Mouse (Mus musculus) ES-Bruce4 (cell line): ENCODE results near the gene Csmd2. TPM values are rescaled to one million over a fixed set of nuclear protein-coding genes. Genes with fewer than 3 reads are reported as not detected.

Source experiments
- H3K27ac ChIP-seq: 2 replicates; pipeline ENCODE4 v1.5.1; 2012; ENCODE audit warnings: low read length, inconsistent platforms; ENCODE audit not compliant: insufficient read depth
- H3K27me3 ChIP-seq: 2 replicates; pipeline ENCODE4 v1.6.1; 2012; ENCODE audit warnings: mild to moderate bottlenecking, low read length, inconsistent platforms; ENCODE audit not compliant: control insufficient read depth, poor library complexity, insufficient read depth, severe bottlenecking
- H3K36me3 ChIP-seq: 2 replicates; pipeline ENCODE4 v1.6.1; 2012; ENCODE audit warnings: inconsistent platforms, mild to moderate bottlenecking, low read length, moderate library complexity; ENCODE audit not compliant: control insufficient read depth, poor library complexity, insufficient read depth, severe bottlenecking
- H3K4me1 ChIP-seq: one replicate; pipeline ENCODE4 v1.8.1; 2011; ENCODE audit warnings: low read length; ENCODE audit not compliant: control insufficient read depth, insufficient read depth
- H3K4me3 ChIP-seq: 2 replicates; pipeline ENCODE4 v1.5.1; 2011; ENCODE audit warnings: low read depth, mild to moderate bottlenecking, low read length
- H3K9ac ChIP-seq: 2 replicates; pipeline ENCODE4 v1.6.1; 2012; ENCODE audit warnings: low read depth, mild to moderate bottlenecking, inconsistent platforms; ENCODE audit not compliant: poor library complexity, severe bottlenecking
- H3K9me3 ChIP-seq: replicated peaks from 2 replicates; pipeline ENCODE4 v1.6.1; 2012; ENCODE audit warnings: mild to moderate bottlenecking, low read length, inconsistent platforms; ENCODE audit not compliant: control insufficient read depth, poor library complexity, insufficient read depth, severe bottlenecking
- CTCF ChIP-seq: IDR thresholded peaks from one replicate; pipeline ENCODE4 v1.8.1; 2011; ENCODE audit warnings: low read depth, low read length
- EP300 ChIP-seq: IDR thresholded peaks from 2 replicates; pipeline ENCODE4 v1.6.1; 2011; ENCODE audit warnings: low read depth, low read length; ENCODE audit not compliant: insufficient read depth
- POLR2A ChIP-seq: IDR thresholded peaks from one replicate; pipeline ENCODE4 v1.8.1; 2011; ENCODE audit warnings: low read length; ENCODE audit not compliant: insufficient read depth
- polyA plus RNA-seq: library from polyadenylated mRNA; stranded (reverse); fragments of >200 nt; gene quantifications from 2 replicates; pipeline ENCODE4 v1.2.4, GENCODE M21; 2011; ENCODE audit warnings: low read depth; ENCODE audit not compliant: missing spikeins, insufficient read depth, insufficient read length

Csmd2 gene
- polyA plus RNA-seq, 1 experiment = 4.0 TPM

DNA sequence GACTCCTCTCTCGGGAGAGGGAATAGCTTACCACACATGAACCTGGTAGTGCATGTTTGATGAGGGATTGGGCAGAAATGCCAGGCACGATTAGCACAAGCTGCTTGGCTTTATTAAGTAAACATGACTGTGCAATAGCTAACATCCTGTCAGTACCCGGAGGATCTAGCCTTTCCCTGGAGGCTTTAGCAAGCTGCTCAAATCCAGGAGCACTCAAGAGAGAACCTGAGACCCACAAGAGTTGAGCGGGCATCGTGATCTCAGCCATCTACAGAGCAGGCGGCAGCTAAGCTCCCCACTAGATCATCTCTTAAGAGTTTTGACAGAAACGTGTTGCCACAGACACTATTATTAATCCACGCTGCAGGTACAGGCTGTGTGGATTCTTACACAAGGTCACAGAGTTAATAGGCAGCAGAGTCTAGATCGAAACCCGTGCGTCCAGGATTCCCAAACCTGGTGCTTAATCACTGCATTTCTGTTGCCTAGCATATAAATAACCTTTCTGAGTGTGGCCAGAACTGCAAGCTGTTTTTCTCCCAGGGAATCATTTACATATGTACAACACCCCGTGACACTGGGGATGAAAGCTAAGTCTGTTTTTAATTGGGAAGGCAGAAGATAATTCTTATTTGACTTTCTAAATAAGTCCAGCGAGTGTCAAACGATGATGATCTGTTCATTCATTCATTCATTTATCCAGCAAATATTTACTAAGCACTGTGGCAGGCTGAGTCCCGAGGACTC lies 458.0 kb downstream of the Csmd2 start:
- Histone ChIP-seq H3K4me1 (no peaks in the 10 kb centered on the region), H3K4me3 (no peak overlapping the region), H3K36me3 (no peaks in the 10 kb centered on the region), H3K27ac (no peak overlapping the region), H3K9ac (no peak overlapping the region), H3K9me3 (no peaks in the 10 kb centered on the region), H3K27me3 (no peaks in the 10 kb centered on the region)
- TF ChIP-seq CTCF = no peak
- no peak for TF ChIP-seq POLR2A
- TF ChIP-seq EP300 = no peak

DNA sequence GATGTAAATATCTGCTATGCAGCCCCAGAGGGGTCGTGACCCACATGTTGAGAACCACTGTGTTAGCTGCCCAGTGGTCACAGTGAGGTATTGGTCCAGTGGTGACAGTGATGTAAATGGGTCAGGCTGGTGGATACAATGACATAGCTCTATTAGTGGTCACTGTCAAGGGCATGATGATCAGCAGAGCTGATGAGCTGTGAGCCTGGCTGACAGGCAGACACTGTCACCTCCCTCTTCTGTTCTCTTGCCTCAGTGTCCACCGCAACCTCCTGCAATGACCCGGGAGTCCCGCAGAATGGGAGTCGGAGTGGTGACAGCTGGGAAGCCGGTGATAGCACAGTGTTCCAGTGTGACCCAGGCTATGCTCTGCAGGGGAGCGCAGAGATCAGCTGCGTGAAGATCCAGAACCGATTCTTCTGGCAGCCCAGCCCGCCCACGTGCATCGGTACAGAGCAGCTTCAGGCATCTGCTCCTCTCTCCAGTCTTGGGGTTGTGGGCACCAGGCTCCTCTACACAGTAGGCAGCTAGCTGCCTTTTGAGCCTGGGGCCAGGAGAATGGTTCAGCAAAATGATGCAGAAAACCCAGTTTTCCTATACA lies 461.3 kb downstream of the Csmd2 start:
- Histone ChIP-seq H3K9ac (no peak overlapping the region), H3K36me3 (no peaks in the 10 kb centered on the region), H3K27ac (no peak overlapping the region), H3K27me3 (no peaks in the 10 kb centered on the region), H3K9me3 (no peaks in the 10 kb centered on the region), H3K4me3 (no peak overlapping the region), H3K4me1 (no peaks in the 10 kb centered on the region)
- TF ChIP-seq CTCF (no peak), POLR2A (no peak), EP300 (no peak)

DNA sequence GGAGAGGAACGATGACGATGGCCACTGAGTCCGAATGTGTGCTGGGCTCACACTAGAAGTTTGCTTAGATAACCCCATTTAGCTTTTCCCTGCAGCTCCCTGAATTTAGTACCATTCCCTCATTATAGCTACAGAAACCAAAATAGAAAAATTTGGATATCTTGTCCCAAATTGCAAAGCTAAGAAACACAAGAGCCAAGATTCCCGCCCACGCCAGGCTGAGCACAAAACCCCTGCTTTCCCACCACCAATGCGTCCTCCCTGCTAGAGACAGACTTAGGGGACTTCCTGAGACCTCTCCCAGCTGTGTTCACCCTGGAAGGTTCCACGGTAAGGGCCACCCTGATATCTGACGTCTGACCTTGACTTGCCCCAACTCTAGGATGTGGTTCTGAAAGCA lies 462.5 kb downstream of the Csmd2 start:
- Histone ChIP-seq H3K4me3 (no peak overlapping the region), H3K27me3 (no peaks in the 10 kb centered on the region), H3K36me3 (no peaks in the 10 kb centered on the region), H3K27ac (no peak overlapping the region), H3K4me1 (no peaks in the 10 kb centered on the region), H3K9me3 (no peaks in the 10 kb centered on the region), H3K9ac (no peak overlapping the region)
- TF ChIP-seq EP300 (no peak), POLR2A (no peak), CTCF (no peak)

DNA sequence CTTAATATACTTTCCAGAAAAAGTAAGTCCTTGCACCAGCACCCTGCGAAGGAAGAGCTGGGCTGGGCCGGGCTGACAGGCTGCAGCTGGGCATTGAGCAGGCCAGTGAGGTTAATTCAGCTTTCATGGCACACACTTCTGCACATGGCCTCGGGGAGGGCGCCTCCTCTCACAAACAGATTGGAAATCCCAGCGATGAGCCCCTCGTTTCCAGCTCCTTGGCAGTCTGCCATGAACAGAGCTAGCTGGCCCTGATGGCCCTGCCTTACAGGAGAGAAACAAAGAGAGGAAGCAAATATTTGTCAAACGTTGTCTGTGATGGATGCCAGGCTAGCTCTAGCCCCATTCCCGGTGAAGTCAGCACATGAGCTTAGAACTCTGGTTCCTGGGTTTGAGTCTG lies 463.3 kb downstream of the Csmd2 start:
- Histone ChIP-seq H3K27me3 (no peaks in the 10 kb centered on the region), H3K36me3 (no peaks in the 10 kb centered on the region), H3K4me3 (no peak overlapping the region), H3K9me3 (no peaks in the 10 kb centered on the region), H3K4me1 (no peaks in the 10 kb centered on the region), H3K27ac (no peak overlapping the region), H3K9ac (no peak overlapping the region)
- TF ChIP-seq EP300 (no peak), CTCF (no peak), POLR2A (no peak)

DNA sequence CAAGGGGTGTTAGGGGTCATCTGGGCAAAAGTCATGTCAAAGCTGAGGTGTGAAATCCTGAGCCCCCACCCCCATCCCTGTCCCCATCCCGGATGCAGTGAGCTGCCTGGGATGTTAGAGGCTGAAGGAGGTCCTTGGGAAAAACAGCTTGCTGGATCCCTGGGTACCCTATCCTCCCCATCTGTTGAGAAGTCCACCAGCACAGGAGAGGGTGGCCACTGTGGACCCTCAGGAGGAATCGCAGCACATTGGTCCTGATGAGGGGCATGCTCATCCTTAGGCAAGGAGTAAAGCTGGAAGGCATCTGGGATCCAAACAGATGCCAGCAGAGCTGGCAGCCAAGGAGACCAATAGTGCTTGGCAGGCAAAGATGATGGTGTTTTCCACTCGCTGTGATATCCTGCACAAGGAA lies 463.7 kb downstream of the Csmd2 start:
- no peaks in the 10 kb centered on the region for H3K36me3 ChIP-seq
- H3K9me3 ChIP-seq = no peaks in the 10 kb centered on the region
- no peak for TF ChIP-seq POLR2A
- no peak for TF ChIP-seq EP300
- no peak for TF ChIP-seq CTCF
- no peaks in the 10 kb centered on the region for H3K27me3 ChIP-seq
- no peaks in the 10 kb centered on the region for H3K4me1 ChIP-seq
- no peak overlapping the region for H3K9ac ChIP-seq
- H3K4me3 ChIP-seq = no peak overlapping the region
- no peak overlapping the region for H3K27ac ChIP-seq

DNA sequence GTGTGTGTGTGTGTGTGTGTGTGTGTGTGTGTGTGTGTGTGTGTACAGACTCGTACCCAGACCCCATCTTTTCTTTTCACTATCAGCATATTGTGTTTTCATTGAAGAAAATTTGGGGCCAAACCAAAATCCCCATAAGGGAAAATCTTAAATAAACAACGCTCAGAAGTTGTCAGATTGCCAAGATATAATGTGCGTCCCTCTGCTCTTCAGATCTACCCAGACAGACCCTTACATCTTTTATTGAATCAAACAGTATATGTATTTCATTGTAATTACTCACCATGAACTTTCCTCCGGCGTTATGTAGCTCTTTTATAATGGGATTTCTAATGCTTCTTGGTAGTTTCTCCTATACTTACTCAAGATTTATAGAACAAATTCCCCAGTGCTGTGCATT lies 479.1 kb downstream of the Csmd2 start:
- no peaks in the 10 kb centered on the region for H3K36me3 ChIP-seq
- no peaks in the 10 kb centered on the region for H3K9me3 ChIP-seq
- H3K27me3 ChIP-seq = no peaks in the 10 kb centered on the region
- TF ChIP-seq CTCF (no peak), POLR2A (no peak), EP300 (no peak)
- H3K4me1 ChIP-seq = no peaks in the 10 kb centered on the region
- H3K27ac ChIP-seq = no peak overlapping the region
- no peak overlapping the region for H3K9ac ChIP-seq
- no peak overlapping the region for H3K4me3 ChIP-seq
